Mouse (Mus musculus): ENCODE results near the gene Olfr1080.
"Not testable (repeated sequence)": the region's sequence is repeated elsewhere in the genome, so short reads cannot be mapped to it uniquely, and the experiment has no call there.

Gene Olfr1080

GRCm38 (mm10) chr2:86558135-86558534, at the start of gene Olfr1080:
Olfr1080 (minus strand) TSS chr2:86558235.
- DNase-seq (ENCODE audit: low read depth in 1 of 2, low spot score in 2 of 2) = not testable (repeated sequence)

DNA sequence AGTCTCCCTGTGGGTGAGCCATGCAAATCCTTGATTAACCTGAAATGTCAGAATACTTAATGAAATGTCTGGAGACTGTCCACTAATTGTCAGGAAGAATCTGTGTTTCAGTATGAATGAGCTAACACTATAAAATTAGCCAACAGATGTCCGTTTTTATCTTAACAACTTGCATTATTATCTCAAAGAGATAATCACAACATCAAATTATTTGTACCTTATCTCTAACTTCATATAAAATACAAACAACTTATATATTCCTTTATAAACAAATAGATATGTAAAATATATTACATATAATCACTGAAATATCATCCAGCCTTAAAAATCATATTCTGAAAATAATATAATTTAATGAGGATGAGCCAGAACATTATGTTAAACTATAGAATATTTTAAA, 40.8 kb upstream of the Olfr1080 start, which contains the start of gene Olfr1082:
Olfr1082 (minus strand) TSS at position 101 of the 400 bp plus-strand sequence.
- DNase-seq (ENCODE audit: low read depth in 1 of 2, low spot score in 2 of 2) = not testable (repeated sequence)

- DNase-seq (ENCODE audit: low read depth in 1 of 2, low spot score in 2 of 2) = no peak
Observed at GRCm38 (mm10) chr2:86542380-86542779, 15.7 kb downstream of the Olfr1080 start, which contains the start of gene Olfr1079. Olfr1079 (minus strand) TSS chr2:86542480.

DNA sequence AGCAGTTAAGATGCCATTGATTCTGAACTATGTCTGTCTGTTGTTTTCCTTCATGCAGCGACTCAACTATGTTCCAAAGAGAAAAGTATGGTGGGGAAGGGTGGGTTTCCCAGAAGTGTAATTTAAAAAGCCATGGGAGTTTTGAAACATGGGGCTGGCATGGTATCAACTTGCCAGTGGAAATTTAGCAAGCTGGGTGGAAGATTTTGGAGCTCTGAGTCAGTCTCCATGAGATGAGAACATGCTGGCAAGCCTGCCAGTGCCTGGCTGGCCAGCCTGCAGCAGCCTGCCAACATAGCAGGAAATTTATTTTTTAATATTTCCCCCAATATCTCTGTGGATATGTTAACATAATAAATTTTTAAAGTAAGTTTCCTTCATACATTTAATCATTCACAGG, 27.0 kb downstream of the Olfr1080 start:
- no peak for DNase-seq (ENCODE audit: low read depth in 1 of 2, low spot score in 2 of 2)

- no peak for DNase-seq (ENCODE audit: low read depth in 1 of 2, low spot score in 2 of 2)
Observed at GRCm38 (mm10) chr2:86508161-86508560, 49.9 kb downstream of the Olfr1080 start, which contains the start of gene Olfr1076. Olfr1076 (plus strand) TSS chr2:86508461.
